ENCODE assay signal across 8 mouse cellular contexts in the genomic region with DNA sequence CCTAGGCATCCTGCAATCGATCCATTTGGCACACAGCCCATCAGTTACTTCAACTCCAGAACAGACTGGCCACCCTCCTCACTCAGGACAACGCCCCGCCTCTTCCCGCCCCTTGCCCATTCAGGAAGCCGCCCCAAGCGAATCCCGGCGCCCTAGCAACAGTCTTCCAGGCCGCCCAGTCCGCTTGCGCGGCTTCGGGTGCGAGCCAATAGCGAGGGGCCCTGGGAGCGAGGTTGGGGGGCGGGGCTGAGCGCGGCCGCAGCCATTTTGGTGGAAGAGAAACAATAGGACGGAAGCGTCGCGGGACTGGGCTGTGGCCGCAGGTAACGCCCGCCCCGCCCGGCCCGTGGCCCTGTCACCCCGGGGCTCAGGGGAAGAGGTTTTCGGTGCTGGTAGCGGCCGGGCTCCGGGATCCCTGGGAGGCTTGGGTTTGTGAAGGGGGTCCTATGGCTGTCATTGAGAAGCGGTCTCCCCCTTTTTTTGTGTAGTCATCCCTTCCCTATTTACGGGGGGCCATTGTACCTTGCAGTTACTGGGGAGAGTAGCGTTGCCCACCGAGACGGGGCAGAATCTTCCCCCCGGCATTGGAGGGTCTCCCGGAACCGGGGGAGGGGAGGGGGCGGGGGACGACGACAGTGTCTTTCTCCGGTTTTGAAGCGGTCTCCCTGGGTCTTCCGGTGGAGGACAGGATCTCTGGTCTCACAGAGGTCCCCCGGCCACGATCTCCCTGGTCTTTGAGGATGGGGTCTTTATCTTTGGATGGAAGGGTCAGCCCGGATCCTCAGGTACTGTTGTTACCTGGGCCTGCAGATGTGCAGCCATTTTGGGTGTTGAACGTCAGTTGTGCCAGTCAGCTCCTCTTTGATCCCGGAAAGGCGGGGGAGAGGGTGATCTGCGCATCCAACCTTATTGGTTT. TPM values are rescaled to one million over a fixed set of nuclear protein-coding genes. Genes with fewer than 3 reads are reported as not detected.
A peak's percentile ranks its signal among the peaks of the same experiment; 100 is the strongest.
DNase-seq lines count a peak whose midpoint lies in the region; ATAC-seq and TF ChIP-seq lines count a peak whose summit lies in the region.

A gene (plus strand): TSS at position 249 of the 916 bp plus-strand sequence.

- TF ChIP-seq CTCF in bone marrow macrophage, adult 2 months (IDR thresholded peaks at IDR 0.05; ENCODE audit: low read depth, low read length), result no peak
- no peak for TF ChIP-seq CTCF in embryonic fibroblast, embryonic 13.5 days (IDR thresholded peaks at IDR 0.05; ENCODE audit: borderline replicate concordance, insufficient read depth, low read length)

- no peaks in the 10 kb centered on the region for H3K9me3 ChIP-seq in heart, embryonic 10.5 days
- no peaks in the 10 kb centered on the region for H3K9me3 ChIP-seq in kidney, embryonic 15.5 days (replicated peaks)

- H3K4me1 ChIP-seq in bone marrow macrophage, adult 2 months (ENCODE audit: control insufficient read depth, insufficient read depth, low read length), result peaks cover 14% of the 10 kb centered on the region
- peaks cover 9% of the 10 kb centered on the region for H3K4me1 ChIP-seq in embryonic fibroblast, embryonic 13.5 days (ENCODE audit: control insufficient read depth, insufficient read depth, low read length)
- peaks cover 48% of the 10 kb centered on the region for H3K4me1 ChIP-seq in heart, embryonic 10.5 days
- peaks cover 54% of the 10 kb centered on the region for H3K4me1 ChIP-seq in kidney, embryonic 15.5 days

- DNase-seq in A20 (ENCODE audit: low read depth, low spot score) (peak; percentile 95), liver (peak; percentile 97)
- peak; percentile 99 for DNase-seq in heart, embryonic 10.5 days (ENCODE audit: low spot score)
- DNase-seq in spleen, postnatal 4 days (ENCODE audit: low spot score in 2 of 2), result peak; percentile 94 to 97

- peak within 1 kb of the TSS; percentile 94 for H3K9ac ChIP-seq in kidney, embryonic 15.5 days

- no peak within 1 kb of the TSS for H3K27ac ChIP-seq in bone marrow macrophage, adult 2 months (ENCODE audit: insufficient read depth, low read depth, low read length)
- H3K27ac ChIP-seq in embryonic fibroblast, embryonic 13.5 days (ENCODE audit: insufficient read depth, low read length), result no peak within 1 kb of the TSS
- peak within 1 kb of the TSS; percentile 99 for H3K27ac ChIP-seq in heart, embryonic 10.5 days
- peak within 1 kb of the TSS; percentile 91 for H3K27ac ChIP-seq in kidney, embryonic 15.5 days

- under 1% methylated on average over 56 of the region's 56 CpGs for WGBS in heart, embryonic 10.5 days
- under 1% methylated on average over 55 of the region's 56 CpGs for WGBS in kidney, embryonic 15.5 days

- 0 out of 2 replicates have a peak, but pooled peaks cover 16% of the 10 kb centered on the region for H3K36me3 ChIP-seq in heart, embryonic 10.5 days
- peaks cover 14% of the 10 kb centered on the region for H3K36me3 ChIP-seq in kidney, embryonic 15.5 days

- H3K27me3 ChIP-seq in heart, embryonic 10.5 days (ENCODE audit: insufficient read depth, poor library complexity, severe bottlenecking), result no peaks in the 10 kb centered on the region
- no peaks in the 10 kb centered on the region for H3K27me3 ChIP-seq in kidney, embryonic 15.5 days

- H3K4me3 ChIP-seq in bone marrow macrophage, adult 2 months (ENCODE audit: insufficient read depth, low read length), result peak within 1 kb of the TSS; percentile 97
- peak within 1 kb of the TSS; percentile 92 for H3K4me3 ChIP-seq in embryonic fibroblast, embryonic 13.5 days (ENCODE audit: insufficient read depth, low read length)
- H3K4me3 ChIP-seq in heart, embryonic 10.5 days, result peak within 1 kb of the TSS; percentile 96
- H3K4me3 ChIP-seq in kidney, embryonic 15.5 days (replicated peaks), result peak within 1 kb of the TSS; percentile 96

- peak within 1 kb of the TSS; percentile 65 for H3K4me2 ChIP-seq in kidney, embryonic 15.5 days

- peak; percentile 99 for ATAC-seq in kidney, embryonic 15.5 days (replicated peaks; ENCODE audit: low FRiP score)
- ATAC-seq in monocyte, adult 5-6 weeks (replicated peaks; ENCODE audit: insufficient number of reproducible peaks, low FRiP score, low TSS enrichment, poor library complexity, severe bottlenecking), result peak; percentile 93

- no peak for TF ChIP-seq POLR2A in bone marrow macrophage, adult 2 months (IDR thresholded peaks at IDR 0.05; ENCODE audit: borderline replicate concordance, low read depth, low read length)
- TF ChIP-seq POLR2A in embryonic fibroblast, embryonic 13.5 days (IDR thresholded peaks at IDR 0.05; ENCODE audit: low read depth, low read length), result peak; percentile 60

RNA-seq across cellular contexts. Expression of the gene that starts here (rescaled TPM):
- 37.3 and 40.7 TPM in 2 replicates for polyA plus RNA-seq in bone marrow macrophage, adult 2 months (2012; ENCODE audit: insufficient read depth, insufficient read length, missing spikeins)
- polyA plus RNA-seq in embryonic fibroblast, embryonic 13.5 days (2011; ENCODE audit: insufficient read length, low read depth, missing spikeins), result 83.0 and 93.8 TPM in 2 replicates
- 48.1 and 63.9 TPM in 2 replicates for polyA plus RNA-seq in heart, embryonic 10.5 days (2016; fragmentation: Nextera tagmentation; extraction: Ambion mirVana)
- polyA plus RNA-seq in kidney, embryonic 15.5 days (2015; fragmentation: Nextera tagmentation; extraction: Ambion mirVana), result 96.4 and 106 TPM in 2 replicates
- total RNA-seq in monocyte, adult 5-6 weeks (2017), result 34.7 to 78.2 TPM (median 74.6 TPM) in 3 replicates

Comparison
In these comparisons a context has a peak if more than half of its experiments do, and no peak if none do; other contexts are left out.
1. H3K27ac ChIP-seq: peak in heart, embryonic 10.5 days (single experiment) and kidney, embryonic 15.5 days (single experiment); none in bone marrow macrophage, adult 2 months (single experiment) and embryonic fibroblast, embryonic 13.5 days (single experiment).
2. Peak in every context shown above with its lines, with median percentiles within 50 percentile points of each other: DNase-seq and H3K4me3 ChIP-seq.